Mouse (Mus musculus) fat pad, adult 2 months (tissue): ENCODE measurements around the gene Amd2.

Source experiments
- DNase-seq: peaks from one replicate; pipeline ENCODE4 v3.0.0-alpha.2; 2011; ENCODE audit warnings: low read depth, low spot score; ENCODE audit errors: extremely low read depth

The Amd2 gene

DNA sequence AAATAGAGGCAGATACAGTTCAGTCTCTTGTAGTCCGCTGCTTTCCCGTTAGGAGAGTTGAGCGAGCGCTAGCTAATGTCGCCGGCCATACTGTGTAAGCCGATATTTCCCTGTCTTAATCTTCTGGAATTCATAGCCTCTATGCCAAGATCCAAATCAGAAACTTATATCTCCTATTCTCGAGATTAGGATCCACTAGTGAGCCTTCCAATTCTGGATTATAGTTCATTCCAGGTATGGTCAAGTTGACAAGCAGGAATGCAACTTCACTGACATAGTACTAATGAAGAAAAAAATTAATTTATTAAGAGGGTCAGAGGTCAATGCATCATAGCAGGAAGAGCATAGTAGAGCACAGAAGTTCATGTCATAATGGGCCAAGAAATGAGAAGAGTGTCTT, at the start of gene Amd2:
Gene Amd2 (minus strand): TSS at position 101 of the 400 bp plus-strand sequence.
- DNase-seq: no peak

DNA sequence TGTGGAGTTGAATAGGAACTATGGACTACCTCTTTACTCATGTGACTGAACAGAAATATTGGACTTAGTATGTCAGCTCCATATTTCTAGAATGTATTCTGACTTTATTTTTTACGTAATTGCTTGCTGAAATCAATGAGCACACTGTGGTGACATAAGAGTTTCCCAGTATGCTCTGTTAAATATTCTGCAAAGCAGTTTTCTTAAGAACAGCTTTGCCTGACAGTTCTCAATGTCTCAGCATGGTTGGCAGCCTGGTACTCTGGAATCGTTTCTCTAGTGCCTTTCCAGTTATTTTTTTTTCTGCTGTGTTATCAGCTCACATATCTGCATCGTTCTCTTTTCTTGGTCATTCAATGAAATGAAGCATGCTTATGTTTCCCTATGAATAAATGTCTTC, 49.6 kb upstream of the Amd2 start:
- no peak for DNase-seq

DNA sequence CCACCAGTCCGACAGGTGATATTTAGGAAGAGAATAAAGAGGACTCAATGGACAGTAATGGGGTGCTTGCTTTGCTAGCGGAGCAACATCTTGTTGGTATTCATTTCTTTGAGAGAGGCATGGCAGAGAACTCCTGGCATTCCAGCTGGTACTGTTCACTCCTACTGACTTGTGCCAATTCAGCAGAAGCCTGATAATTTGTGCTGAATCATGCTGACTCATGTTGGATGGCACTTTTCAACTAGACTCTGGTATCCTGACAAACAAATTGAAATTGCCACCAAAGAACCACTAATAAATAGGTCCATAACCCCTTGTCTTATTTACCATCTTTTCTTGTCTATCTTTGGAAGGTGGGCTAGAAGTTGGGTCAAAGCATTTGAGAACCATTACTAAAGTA, 25.9 kb upstream of the Amd2 start:
- DNase-seq: no peak

DNA sequence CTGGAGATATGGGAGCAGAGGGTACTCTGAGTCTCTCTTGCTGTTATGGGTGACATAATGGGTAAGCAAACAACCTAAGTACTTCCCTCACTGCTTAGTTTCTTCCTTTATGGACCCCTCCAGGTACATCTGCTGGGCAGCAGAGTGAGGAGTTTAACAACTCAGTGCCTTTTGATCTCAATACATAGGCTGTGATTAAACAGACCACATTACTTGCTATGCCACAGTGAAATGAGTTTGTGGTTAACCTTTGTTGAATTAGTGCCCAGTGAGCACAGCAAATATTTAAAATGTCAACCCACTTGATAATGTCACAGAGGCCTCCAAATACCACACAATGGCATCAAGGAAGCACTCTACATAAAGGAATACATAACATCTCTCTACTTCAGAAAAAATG, 2.6 kb upstream of the Amd2 start:
- no peak for DNase-seq
